Mouse (Mus musculus) telencephalon, adult 2 months (tissue): ENCODE data around the gene Ankrd52.
A peak's percentile ranks its signal among the peaks of the same experiment; 100 is the strongest.

Experiments used
- DNase-seq: peaks from one replicate; pipeline ENCODE4 v3.0.0-alpha.2; 2011; ENCODE audit warnings: low read depth, low spot score

Gene Ankrd52

DNA sequence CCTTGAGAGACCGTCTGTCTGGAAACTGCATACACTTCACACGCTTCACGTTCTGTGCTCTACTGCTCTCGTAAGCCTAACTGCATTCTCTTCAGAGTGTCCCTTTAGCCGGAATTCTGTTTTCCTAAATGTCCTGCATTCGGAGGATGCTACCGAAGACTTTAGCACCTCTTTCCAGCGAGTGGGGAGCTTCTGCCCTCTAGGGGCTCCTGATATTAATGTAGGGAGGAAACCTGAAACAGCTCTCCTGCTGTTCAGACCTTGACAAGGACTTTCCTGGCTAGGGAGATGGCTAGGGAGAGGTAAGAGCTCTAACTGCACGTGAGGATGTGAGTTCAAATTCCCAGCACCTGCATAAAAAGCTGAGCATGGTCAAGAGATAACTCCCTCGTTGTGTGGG lies 63.5 kb downstream of the Ankrd52 start:
- no peak for DNase-seq

DNA sequence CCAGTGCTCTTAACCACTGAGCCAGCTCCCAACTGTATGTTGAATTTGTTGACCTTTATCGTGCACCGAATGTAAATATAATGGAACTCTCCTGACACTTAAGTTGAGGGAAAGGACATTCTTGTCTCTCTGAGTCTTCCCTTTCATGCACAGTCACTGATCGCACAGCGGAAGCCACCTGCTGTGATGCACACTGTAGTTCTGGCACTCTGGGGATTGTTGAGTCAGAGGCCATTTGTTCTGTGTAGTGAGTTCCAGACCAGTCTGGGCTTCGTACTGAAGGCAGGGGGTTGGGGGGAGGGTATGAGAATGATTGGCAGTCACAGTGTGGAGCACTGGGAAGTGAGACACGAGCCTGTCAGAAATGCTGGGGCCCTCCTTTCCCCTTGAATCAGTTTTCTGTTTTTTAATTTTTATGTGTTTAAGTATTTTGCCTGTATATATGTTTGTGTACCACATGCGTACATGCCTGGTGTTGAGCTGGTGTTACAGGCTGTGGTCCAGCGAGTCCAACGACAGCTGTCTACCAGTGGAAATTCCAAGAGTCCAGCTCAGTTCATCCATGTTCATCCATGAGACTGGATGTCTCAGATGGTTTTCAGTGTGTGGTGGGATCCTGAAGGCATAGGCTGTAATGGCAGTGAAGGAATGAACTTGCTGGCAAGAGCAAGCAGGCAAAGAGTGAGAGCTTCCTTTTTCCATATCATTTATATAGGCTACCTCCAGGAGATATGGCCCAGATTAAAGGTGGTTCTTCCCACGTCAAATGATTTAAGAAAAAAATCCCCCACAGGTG lies 64.6 kb downstream of the Ankrd52 start:
- DNase-seq: no peak

DNA sequence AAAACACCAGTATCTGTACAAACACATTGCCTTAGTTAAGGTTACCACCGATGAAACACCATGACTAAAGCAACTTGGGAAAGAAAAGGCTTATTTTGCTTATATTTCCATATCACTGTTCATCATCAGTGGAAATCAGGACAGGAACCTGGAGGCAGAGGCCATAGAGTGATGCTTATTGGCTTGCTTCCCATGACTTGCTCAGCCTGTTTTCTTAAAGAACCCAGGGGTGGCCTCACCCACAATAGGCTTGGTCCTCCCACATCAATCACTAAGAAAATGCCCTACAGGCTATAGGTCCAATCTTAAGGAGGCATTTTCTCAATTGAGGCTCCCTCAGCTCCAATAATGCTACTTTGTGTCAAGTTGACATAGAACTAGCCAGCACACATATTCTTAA lies 65.8 kb downstream of the Ankrd52 start:
- no peak for DNase-seq

GRCm38 (mm10) chr10:128444354-128444753 lies 67.4 kb downstream of the Ankrd52 start:
- no peak for DNase-seq

- no peak for DNase-seq
These were observed 68.5 kb downstream of the Ankrd52 start for GRCm38 (mm10) chr10:128445407-128445806.

- DNase-seq: no peak
These were observed 74.1 kb downstream of the Ankrd52 start for GRCm38 (mm10) chr10:128451014-128451413.

- no peak for DNase-seq
These were observed 77.6 kb downstream of the Ankrd52 start for GRCm38 (mm10) chr10:128454471-128454870.

DNA sequence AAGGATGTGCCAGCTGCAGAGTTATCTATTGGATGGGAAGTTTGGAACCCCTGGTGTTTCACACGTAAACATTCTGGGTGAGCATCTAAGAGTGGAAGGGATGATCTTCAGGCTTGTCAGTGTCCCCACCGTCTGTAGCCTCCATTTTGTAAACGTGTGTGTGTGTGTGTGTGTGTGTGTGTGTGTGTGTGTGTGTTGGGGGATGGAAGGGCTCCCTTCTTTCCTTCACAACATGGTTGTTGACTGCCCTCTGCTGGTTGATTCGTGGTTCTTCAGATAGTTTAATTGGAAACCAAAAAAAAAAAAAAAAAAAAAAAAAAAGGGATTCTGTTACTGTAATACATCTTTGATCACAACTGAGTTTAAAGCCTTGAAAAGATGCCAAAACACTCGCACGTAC lies 78.4 kb downstream of the Ankrd52 start:
- DNase-seq: peak; percentile 88

- DNase-seq: no peak
These were observed 80.8 kb downstream of the Ankrd52 start for GRCm38 (mm10) chr10:128457676-128458075.
